Mouse (Mus musculus): Measurements from ENCODE around the gene Dnttip2.

Gene Dnttip2

DNA sequence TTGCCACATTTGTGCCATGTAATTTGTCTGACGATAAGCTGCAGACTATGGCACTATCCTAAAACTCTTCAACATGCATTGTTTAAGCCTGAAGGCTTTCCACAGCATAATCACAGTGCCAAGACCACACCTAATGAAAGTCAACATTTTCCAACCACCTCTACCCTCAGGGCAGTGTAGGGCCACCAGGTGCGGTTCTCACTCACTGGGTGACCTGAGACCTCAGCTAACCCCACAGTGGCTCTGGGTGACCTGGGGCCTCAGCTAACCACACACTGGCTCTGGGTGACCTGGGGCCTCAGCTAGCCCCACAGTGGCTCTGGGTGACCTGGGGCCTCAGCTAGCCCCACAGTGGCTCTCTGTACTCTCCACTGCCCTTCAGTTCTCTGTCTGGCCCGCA is 50.3 kb downstream of the Dnttip2 start:
- no peak for DNase-seq (ENCODE audit: low read depth, low spot score)

DNA sequence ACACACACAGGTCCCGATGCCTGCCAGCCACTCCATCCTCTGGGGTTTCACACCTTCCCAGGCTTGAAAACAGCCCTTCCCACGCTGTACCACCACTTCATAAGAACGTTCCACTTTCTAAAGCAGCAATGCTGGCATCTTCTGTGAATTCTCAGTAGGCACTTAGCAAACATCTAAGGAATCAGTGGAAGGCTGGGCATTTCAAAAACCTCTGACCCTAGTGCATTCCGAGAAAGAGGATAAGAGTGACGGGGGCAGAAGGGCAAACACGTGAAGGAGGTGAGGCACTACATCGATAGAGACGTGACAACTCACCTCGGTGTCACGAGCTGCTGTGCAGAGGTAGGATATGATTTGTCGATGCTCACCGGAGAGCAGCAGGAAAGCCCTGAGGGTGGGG is 56.3 kb downstream of the Dnttip2 start:
- DNase-seq (ENCODE audit: low read depth, low spot score), result no peak

- DNase-seq (ENCODE audit: low read depth, low spot score), result no peak
Observed at GRCm38 (mm10) chr3:122333493-122333892, 59.3 kb downstream of the Dnttip2 start.

GRCm38 (mm10) chr3:122333902-122334301 is 59.7 kb downstream of the Dnttip2 start:
- DNase-seq (ENCODE audit: low read depth, low spot score), result no peak

GRCm38 (mm10) chr3:122334375-122334774 is 60.2 kb downstream of the Dnttip2 start:
- DNase-seq (ENCODE audit: low read depth, low spot score), result no peak
